Mouse (Mus musculus): ENCODE data around the gene Itsn1.

The Itsn1 gene

GRCm38 (mm10) chr16:91921340-91921739 is 192.3 kb downstream of the Itsn1 start:
- no peak for DNase-seq

- DNase-seq = no peak
Measured at GRCm38 (mm10) chr16:91922939-91923338, 193.9 kb downstream of the Itsn1 start.

GRCm38 (mm10) chr16:91924426-91924825 is 195.3 kb downstream of the Itsn1 start:
- DNase-seq = no peak

- DNase-seq = no peak
Measured at GRCm38 (mm10) chr16:91927911-91928630, 199.0 kb downstream of the Itsn1 start.

DNA sequence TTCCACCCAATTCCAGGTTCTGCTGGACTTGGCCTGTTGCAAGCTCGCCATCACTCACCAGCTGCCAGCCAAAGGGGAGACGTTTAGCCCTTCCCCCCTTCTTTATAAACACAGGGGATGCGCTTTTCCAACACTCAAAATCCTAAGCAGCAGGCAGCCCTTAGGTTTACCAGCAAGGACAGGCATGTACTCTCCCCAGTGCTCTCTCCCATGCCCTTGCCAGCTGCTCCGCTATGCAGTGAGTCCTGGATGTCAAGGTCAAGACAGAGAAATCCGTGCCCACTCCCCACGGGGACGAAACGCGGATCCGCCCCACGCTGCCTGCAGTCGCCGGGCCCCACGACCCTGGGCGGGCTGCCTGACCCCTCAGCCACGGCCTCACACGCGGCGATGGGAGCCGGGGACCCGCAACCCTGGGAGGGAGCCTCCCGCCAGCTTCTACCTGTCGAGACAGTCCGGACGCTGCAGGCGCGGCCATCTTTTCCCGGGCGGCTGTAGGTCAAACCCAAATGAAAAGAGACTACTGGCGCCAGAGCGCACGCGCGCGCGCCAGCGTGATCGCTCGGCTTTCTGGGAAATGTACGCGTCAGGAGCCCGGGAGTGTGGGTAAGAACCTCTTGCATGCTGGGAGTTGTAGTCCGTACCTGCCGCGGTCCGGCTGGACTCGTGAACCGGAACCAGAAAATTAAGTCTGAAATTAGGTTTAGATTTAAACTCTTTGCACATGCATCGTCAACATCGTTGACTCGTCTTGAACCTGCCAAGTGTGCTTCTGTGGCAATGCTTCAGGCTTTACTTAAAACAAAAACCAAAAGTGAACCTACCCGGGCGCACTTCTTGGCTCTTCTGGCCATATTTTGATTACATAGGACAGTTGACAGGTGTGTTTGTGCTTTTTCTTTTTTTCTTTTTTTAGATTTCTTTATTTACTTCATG is 202.3 kb downstream of the Itsn1 start:
- DNase-seq = peak; percentile 95

DNA sequence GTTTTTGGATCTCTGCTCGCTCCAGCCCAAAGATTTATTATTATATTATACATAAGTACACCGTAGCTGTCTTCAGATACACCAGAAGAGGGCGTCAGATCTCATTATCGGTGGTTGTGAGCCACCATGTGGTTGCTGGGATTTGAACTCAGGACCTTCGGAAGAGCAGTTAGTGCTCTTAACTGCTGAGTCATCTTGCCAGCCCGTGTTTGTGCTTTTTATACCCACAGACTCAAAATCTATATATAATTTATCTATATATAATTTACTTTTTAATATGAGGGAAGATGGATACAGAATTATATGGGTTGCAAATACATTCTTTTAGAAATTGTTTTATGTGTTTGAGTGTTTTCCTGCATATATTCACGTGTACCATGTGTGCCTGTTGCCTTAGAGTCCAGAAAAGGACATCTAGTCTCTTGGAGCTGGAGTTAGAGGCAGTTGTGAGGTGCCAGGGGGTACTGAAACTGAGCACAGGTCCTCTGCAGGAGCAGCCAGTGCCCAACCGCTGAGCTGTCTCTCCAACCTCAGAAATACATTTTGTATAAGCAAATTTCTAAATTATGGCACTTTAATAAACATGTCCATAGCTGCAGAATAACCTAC is 203.1 kb downstream of the Itsn1 start:
- DNase-seq = no peak

GRCm38 (mm10) chr16:91932843-91933518 is 203.9 kb downstream of the Itsn1 start:
- no peak for DNase-seq

DNA sequence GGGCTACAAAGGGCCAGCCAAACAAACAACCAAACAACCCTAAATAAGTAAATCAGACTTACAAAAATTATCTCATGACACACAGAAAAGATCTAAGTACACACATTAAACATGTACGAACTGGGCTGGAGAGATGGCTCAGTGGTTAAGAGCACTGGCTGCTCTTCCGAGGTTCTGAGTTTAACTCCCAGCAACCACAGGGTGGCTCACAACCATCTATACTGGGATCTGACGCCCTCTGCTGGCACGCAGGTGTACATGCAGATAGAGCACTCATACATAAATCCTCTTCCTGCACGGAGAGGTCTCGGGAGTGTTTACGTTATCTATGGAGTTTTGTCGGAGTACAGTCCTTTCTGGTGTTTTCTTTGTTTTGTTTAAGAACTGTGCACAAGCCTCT is 206.0 kb downstream of the Itsn1 start:
- peak; percentile 67 for DNase-seq

DNA sequence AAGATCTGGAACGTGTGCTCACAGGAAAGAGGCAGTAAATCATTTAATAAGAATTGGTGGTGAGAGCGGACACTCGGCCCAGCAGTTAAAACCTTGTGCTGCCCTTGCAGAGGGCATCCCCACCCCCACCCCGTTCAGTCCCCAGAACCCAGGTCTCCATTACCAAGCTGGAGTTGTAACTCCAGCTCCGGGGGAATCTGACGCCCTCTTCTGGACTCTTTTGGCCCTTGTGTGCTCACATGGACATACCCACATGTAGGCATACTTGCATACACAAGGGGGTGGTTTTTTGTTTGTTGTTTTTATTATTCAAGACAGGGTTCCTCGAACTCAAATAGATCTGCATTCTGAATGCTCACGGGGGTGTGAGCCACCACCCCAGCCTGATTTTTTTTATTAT is 206.6 kb downstream of the Itsn1 start:
- no peak for DNase-seq

- DNase-seq = peak; percentile 90
Measured at GRCm38 (mm10) chr16:91936340-91937030, 207.4 kb downstream of the Itsn1 start.

- no peak for DNase-seq
Measured at GRCm38 (mm10) chr16:91937281-91937680, 208.2 kb downstream of the Itsn1 start.

- DNase-seq = no peak
Measured at GRCm38 (mm10) chr16:91938141-91938540, 209.1 kb downstream of the Itsn1 start.

DNA sequence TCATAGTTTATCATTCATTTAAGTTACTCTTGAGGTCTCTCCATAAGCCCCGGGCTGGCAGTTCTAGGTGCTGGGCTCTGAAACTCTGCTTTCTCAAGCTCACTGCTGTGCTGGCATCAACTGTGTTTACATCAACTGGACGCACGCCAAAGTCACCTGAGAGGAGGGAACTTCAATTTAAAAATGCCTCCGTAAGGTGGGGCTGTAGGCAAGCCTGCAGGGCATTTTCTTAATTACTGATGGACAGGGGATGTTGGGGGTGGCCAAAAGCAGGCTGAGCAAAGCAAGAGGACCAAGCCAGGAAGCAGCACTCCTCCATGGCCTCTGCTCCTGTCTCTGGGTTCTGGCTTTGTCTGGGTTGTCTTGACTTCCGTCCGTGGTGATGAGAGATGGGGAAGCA is 211.6 kb downstream of the Itsn1 start:
- DNase-seq = peak; percentile 45

GRCm38 (mm10) chr16:91942201-91942600 is 213.1 kb downstream of the Itsn1 start:
- no peak for DNase-seq

DNA sequence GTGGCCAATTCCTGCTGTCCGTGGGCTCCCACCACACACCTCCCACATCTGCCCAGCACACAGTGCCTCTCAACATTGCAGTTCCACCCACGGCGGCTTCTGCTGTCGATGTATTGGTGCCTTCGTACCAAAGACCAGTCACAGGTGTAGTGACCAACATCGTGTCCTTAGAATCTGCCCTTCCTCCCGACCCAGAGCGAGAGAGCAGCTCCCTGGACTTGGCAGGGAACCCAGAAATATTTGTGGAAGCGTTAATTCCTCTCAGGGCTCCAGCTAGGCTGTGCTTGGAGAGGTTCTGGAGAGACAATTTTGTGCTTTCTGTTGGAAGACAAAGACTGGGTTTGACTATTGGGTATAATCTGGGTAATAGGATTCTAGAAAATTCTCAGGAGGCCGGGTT is 217.2 kb downstream of the Itsn1 start:
- no peak for DNase-seq

GRCm38 (mm10) chr16:91947093-91947492 is 218.0 kb downstream of the Itsn1 start:
- no peak for DNase-seq

DNA sequence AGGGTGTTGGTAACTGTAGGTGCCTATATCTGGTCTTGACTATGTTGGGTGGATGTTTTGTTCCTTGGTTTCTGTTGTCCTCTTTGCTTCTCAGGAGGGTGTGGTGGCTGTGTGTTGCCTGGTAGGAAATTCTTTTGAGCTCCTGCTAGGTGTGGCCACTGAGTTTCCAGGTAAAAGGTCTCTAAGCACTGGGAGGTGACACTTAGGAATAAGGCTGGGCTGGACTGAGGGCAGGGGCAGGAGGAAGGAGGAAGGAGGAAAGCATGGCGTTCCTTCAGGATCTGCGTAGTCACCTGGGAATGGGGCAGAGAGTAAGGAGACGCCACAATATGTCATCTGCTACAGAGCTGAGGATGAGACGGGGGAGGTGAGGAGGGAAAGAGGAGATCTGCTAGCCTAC is 224.9 kb downstream of the Itsn1 start:
- DNase-seq = no peak

DNA sequence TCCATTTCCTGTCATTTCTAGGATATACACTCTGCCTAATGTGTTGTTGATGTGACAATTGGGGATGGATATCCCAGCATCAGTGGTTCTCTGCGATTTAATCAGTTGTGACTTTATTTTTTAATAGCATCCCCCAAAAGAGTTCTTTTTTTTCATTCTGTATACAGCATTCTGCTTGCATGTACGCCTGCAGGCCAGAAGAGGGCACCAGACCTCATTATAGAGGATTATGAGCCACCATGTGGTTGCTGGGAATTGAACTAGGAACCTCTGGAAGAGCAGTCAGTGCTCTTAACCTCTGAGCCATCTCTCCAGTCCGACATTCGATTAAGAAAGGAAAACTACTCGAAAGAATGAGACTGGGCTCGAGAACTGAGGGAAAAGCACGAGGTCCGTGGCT is 225.7 kb downstream of the Itsn1 start:
- no peak for DNase-seq

- peak; percentile 46 for DNase-seq
Measured at GRCm38 (mm10) chr16:91962204-91962893, 233.3 kb downstream of the Itsn1 start.

- no peak for DNase-seq
Measured at GRCm38 (mm10) chr16:91962894-91963555, 233.9 kb downstream of the Itsn1 start.

GRCm38 (mm10) chr16:91963556-91963900 is 234.4 kb downstream of the Itsn1 start:
- no peak for DNase-seq
